Mouse (Mus musculus): ENCODE measurements at regions not wholly inside any gene's neighbourhood (a gene's known extent, or its start where the extent isn't known, plus 50 kb on each side); places are given as distances from the start of the nearest gene placed in this dataset.

DNA sequence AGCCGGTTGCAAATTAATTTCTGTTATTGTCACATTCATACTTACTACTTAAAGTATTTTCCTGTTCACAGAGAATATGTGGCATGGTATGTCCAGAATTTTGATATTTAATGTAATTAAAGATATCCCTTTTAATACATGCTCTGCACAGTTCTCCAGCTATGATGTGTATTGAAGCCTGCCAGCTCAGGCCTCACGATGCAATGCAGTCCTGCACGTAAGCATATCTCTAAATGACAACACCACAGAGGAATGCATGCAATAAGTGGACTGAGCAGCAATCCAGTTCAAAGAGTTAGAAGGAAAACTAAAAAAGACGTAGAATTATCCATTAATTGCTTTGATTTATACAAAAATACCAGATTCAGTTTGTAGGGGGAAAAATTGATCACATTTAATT lies 373.4 kb downstream of the Ptprc start:
- no peak for DNase-seq (ENCODE audit: low spot score)

DNA sequence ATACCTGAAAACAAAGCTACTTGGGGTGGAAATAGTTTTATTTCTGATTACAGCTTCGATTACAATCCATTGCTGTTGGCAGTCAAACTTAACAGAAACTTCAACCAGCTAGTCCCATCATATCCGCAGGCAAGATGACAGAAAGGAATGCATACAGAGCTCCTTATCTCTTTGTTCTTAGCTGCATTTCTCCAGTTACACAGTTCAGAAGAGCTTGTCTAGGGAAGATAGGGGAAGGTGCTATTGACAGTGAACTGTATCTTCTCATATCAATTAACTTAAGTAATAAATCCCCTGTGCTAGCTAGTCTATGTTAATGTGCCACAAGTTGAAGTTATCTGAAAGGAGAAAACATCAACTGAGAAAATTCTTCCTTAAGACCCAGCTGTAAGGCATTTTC lies 374.8 kb downstream of the Ptprc start:
- intact Hi-C loops (cut with DNase I), result no loop called here
- no peak for DNase-seq (ENCODE audit: low spot score)

More for the DNA sequence above, 373.4 kb downstream of the Ptprc start:
- intact Hi-C loops (cut with DNase I), result no loop called here

DNA sequence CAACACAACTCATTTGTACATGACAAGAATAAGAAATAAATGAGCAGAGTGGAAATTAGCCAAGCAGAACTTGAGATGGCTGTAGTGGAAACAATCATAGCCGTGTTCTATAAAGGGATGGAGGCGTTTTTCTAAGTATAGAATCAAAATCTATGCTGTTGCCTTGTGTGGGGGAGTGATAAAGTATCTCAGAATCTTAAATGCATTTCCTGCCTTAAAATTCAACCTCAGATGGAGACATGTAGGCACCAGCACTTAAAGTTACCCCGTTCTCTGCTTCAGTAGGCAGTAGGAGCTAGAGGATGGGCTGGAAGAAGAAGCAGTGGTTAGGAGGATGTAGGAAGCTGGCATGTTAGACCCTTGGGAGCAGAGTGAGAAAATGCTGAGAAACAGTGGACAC lies 386.7 kb downstream of the Ptprc start:
- DNase-seq (ENCODE audit: low spot score), result no peak
- intact Hi-C loops (cut with DNase I), result no loop called here

DNA sequence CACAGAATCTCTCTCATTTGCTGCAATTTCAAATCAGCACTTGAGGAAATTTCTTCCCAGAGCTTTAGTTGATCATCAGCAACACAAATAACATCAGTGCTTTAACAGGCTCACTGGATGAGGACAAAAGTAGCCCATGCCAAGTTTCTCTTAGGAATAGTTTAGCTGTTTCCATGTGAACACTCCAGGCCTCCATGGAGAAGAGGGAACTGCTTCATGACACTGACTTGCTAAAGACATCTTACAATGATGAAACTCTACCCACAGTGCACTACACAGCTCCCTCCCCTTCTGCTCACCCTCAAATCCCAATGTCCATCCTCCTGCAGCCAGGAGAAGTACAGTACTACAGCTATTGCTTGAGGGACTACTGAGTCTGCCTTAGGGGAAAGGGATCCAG lies 388.9 kb downstream of the Ptprc start:
- DNase-seq (ENCODE audit: low spot score), result no peak
- intact Hi-C loops (cut with DNase I), result no loop called here

DNA sequence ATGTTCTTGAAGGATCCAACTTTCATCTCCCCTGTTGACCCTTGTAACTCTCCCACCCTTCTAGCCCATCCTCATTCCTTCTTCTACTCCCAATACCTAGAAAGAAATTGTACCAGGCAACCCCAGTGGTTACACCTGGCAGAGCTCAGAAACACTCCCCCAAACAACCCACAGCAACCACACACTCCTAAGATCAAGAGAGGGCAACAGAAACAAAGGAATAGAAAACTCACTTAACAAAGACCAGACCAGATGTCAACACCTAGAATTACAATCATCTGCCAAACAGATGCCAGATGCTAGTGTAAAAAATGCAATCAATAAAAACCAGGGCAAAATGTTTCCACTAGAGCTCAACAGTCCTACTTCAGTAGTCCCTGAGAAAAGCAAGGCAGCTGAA lies 400.9 kb downstream of the Ptprc start:
- intact Hi-C loops (cut with DNase I), result no loop called here
- no peak for DNase-seq (ENCODE audit: low spot score)

DNA sequence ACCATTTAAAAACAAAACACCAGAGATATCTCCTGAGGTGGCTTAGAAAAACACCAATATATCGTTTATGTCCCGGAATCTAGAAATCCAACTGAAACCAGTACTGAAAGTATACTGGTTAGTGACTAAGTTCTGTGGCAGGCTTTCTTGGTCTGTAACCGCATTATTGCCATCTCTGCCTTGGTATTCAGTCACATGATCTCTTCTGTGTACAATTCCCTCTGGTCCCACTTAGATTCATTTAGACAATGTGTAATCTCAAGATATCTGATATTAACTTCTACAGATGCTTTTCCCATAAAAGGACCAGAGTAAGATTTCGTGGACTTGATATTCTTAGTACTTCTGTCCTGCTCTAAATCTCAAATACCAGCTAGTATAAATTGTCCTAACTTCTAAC lies 414.7 kb downstream of the Ptprc start:
- no peak for DNase-seq (ENCODE audit: low spot score)
- intact Hi-C loops (cut with DNase I), result no loop called here

DNA sequence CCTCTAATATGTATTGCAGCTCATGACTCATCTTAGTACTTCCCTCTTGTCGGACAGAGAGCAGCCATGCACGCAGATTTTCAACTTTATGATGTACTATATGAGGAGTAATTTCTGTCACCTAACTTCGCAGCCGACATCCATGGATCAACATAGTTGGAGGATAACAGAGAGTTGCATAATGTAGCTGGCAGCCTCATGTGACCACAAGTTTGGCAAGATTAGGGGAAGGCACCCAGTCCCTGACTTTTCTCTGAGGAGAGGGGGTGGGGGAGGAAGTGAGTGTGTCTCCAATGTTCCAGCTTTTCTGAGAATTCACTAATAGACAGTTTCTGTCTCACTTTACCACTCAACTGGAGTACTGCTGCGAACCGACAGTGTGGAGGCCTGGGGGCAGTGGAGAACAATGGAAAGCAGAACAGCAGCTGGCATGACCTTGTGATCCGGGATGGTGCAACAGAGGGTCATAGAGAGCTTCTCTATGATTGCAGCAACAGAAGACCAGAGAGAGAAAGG lies 424.0 kb downstream of the Ptprc start:
- intact Hi-C loops (cut with DNase I), result no loop called here
- DNase-seq (ENCODE audit: low spot score), result no peak

DNA sequence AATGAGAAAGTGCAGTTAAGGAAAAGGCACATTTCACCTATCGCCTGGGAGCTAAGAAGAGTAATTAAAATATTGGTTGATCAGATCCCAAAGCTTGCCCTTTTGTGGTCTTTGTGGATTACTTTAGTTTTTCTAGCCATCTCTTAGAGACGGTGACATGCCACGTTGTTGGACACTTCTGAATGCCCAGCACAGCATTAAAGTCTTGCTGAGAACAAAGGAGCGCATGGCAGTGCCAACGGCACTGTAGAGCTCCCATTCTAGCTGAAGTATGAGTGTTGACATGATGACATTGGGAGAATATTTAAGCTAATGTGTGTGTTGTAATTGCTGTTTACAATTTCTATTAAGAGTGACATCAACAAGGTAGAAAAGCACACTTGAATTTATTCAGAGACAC lies 424.6 kb downstream of the Ptprc start:
- no peak for DNase-seq (ENCODE audit: low spot score)
- intact Hi-C loops (cut with DNase I), result no loop called here

DNA sequence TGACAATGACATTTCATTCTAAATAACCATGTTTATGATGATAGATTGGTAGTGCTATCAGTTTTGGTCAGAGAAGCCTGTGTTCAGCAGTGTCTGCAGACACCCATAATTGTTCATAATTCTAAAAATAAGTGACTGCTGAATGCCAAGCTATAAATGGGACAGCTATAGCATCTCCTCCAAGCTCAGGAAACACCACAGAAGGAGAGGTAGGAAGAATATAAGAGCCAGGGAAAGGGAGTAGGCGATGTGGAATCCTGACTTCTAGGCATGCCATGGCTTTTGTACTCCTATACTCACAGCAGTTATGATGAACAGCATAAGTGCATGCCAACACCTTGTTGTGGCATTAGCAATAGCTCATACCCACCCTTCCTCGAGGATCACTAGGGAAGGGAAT lies 429.4 kb downstream of the Ptprc start:
- intact Hi-C loops (cut with DNase I), result no loop called here
- no peak for DNase-seq (ENCODE audit: low spot score)

DNA sequence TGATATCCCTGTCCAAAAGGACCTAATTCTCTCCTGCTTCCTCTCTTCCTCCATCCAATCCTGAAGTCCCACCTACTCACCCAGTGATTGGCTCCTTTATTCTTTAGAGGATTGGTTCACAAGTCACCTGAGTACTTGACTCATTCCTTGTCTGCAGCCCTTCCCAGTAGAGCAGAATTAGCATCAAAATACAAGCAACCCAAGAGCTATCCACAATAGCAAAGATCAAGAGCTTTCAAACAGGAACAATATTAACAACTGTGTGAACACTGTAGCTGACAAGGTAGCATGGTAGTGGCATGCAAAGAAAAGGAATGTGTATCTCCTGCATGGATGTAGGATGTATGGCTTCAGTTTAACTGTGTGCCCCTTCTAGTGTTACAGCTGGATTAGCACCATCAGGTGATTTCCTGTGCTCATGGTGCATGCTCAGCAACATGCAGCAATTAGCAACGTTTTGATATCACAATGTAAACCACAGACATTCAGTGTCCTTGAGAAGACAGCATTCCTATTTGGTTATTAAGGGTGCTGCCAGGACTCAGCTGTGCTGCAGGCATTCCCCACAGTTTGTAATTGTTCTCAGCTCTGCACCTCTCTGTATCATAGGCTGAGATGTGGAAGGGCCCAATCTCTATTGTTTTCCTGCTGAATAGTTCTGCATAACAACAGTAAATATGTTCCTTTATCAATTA lies 437.2 kb downstream of the Ptprc start:
- intact Hi-C loops (cut with DNase I), result no loop called here
- no peak for DNase-seq (ENCODE audit: low spot score)

DNA sequence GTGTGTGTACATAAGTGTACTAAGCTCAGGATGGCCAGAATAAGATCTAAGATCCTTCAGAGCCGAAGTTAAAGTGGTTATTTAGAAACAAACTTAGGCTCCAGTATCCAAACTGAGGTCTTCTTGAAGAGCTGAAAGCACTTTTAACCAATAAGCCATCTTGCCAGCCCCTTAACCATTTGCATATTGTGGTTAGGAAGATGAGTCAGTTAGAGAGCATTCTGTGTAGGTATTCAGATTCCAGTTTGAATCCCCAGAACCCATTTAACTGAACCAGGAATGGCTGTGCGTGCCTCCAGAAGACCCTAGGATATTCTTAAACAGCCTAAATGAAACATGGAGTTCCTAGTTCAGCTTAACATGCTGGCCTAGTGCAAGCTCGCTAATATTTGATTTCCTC lies 471.6 kb downstream of the Ptprc start:
- DNase-seq (ENCODE audit: low spot score), result no peak
- intact Hi-C loops (cut with DNase I), result no loop called here

DNA sequence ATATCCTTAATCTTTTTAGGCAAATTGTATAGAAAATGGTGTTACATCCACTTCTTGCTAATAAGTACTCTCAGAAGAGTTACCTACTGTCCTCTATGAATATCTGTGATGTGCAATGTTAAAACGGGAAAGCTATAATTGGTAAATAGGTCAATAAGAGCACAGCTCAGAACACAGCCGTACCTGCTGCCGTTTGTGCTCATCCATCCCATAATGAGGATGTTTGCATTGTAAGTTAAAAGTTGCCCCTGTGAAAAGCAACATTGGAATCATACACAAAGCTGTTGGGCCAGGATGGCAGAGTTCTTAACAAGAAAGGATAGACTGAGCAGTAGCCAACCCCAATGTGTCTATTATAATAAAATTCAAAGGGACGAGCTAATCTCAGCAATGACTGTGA lies 476.6 kb downstream of the Ptprc start:
- no peak for DNase-seq (ENCODE audit: low spot score)
- intact Hi-C loops (cut with DNase I), result no loop called here

DNA sequence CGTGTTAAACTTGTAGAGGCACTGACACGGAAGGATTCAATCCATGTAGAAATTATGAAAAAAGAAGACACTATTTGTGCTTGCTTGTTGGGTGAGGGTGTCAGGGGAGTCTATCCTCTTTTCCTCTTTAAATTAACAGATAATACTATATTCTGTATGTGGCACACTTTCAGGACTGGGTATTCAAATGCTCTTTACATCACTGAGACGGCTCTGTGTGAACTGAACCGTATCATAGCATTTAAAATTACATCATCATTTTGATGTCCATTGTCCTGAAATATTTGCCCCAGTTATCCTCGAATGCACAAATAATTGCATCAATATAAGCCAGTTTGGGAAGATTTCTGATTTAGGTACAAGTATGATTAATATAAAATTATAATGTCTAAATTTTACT lies 478.2 kb downstream of the Ptprc start:
- intact Hi-C loops (cut with DNase I), result no loop called here
- no peak for DNase-seq (ENCODE audit: low spot score)

DNA sequence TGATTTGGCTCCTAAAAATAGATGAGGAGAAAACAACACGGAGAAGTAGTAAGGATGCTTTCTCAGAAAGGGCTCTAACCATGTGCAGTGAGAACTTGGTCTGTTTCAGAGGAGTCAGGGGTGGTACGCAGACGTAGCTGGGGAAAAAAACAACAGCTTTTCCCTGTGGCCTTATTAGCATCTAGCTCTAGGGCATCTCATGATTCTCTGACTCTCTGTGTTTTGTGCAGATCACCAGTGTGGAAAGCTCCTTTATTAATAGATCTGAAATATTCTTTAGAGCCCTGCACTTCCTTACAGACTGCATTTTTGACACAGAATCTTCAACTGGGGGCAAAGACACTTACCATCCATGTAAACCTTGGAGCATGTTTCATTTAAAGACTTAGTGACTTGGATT lies 478.7 kb downstream of the Ptprc start:
- DNase-seq (ENCODE audit: low spot score), result no peak
- intact Hi-C loops (cut with DNase I), result no loop called here

DNA sequence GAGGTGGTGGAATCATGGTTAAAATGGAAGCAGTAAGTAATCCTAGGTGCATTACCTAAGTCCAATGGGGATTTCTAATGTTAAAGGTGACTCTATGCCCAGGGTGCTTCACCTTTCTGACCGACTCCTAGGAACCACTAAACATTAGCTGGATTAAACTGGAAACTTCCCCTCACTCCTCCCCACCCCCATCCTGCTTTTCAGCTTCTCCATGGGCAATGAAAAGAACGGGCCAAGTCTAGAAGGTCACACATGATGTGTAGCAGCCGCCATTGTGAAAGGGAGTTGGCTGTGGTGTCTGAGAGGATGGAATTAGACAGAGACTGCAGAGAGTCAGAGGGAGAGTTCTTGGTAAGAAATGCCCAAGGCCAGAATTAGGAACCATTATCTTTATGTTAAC lies 479.8 kb downstream of the Ptprc start:
- DNase-seq (ENCODE audit: low spot score), result no peak
- intact Hi-C loops (cut with DNase I), result no loop called here

DNA sequence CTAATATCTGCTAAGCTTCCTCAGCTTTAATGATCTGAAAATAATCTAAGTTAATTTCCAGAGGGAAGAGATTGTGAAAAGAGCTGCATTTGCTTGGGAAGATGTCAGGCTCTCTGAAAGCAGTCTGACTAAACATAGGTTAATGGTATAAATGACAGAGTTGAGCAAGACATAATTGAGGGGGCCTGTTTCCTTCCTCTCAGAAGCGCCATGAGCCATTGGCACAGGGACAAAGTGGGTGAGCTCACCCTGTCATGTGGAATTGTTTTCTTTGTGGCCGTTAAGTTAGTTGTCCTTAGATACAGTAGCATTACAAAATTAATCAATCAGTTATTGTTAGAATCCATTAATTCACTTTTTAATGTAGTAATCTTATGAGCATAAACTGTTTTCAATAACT lies 483.0 kb downstream of the Ptprc start:
- DNase-seq (ENCODE audit: low spot score), result no peak
- intact Hi-C loops (cut with DNase I), result no loop called here

DNA sequence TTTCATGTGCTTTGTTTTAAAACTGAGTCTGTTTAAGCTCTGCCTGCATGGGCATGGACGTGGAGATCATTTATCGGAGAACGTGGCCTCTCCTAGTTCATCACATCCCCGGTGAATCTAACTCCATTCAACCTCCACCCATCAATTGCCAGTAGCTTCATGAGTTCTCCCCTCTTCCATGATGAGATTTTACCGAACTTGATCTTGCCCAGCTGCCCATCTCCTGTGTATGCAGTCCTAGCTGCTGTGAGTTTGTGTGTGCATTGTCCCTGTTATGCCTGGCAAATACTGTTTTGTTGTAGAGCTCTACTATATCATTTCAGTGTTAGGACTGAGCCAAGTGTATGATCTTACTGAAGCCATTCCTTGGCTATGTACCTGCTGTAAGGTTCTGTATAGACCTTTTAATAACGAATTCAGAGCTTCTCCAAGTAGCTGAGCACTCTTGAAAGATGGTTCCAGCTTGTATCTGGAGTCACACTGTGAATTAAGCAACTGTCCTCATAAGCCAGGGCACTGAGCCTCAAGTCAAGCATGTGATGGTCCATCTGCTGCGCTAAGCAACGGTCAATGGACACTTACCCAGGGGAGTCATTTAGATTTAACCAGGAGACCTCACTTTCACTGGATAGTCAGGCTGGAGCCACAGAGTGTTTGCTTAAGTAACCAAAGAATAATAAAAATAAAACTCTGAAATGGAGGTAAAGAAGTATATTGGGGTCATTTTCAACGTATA lies 484.5 kb downstream of the Ptprc start:
- intact Hi-C loops (cut with DNase I), result no loop called here
- no peak for DNase-seq (ENCODE audit: low spot score)

DNA sequence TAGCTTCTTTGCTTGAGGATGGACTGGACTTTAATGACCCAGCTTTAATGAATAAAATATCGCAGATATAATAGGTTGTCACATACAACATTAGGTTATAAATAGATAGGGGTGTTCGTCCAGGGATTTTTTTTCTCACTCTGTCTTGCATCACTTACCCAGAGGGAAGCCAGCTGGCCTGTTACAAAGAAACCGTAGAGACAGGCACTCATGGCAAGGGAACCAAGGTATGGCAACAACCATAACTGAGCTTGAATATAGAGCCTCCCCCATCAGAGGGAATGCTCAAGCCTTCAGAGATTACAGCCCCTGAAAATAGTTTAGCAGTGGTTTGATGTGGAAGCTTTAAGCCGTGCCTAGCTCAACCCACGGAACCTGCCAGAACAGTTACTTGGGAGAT lies 504.9 kb downstream of the Ptprc start:
- no peak for DNase-seq (ENCODE audit: low spot score)
- intact Hi-C loops (cut with DNase I), result no loop called here

DNA sequence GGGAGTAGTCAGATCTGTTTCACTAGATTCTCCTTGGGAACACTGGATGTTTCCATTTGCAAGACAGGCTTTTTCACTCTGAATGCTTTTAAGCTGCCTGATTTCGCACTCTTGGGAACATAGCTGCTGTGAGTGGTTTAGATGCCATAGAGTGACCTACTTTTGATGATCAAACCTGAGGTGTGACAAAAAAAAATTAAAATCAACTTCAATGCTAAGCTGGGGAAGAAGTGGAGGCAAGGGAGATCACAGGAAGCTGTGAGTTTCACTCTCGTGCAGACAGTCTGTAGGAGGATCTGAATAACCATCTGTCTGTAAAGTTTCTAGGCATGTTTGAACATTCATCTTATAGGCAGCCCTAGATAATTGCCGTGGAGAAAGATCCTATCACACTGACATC lies 505.7 kb downstream of the Ptprc start:
- intact Hi-C loops (cut with DNase I), result no loop called here
- DNase-seq (ENCODE audit: low spot score), result no peak

DNA sequence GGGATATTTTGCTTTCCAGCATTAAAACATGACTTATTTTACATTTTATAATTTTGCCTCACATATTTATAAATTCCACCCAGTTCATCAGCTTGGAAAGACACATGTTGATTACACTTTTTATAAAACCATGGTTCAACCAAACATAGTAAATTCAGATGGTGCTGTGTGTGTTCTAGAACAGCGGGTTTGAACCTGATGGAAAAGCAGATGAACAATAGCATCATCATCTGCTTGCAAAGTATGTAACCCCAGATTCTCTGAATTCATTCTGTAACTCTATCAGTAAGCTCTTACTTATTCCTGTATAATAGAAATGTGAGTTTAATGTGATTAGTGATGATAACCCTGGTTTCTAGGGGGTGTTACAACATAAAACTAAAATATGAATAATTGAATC lies 517.4 kb downstream of the Ptprc start:
- no peak for DNase-seq (ENCODE audit: low spot score)
- intact Hi-C loops (cut with DNase I), result loop anchor here (5.0 to 10.0 kb wide), 2 partner anchors 239 to 323 kb away; no protein-coding TSS in a partner anchor

DNA sequence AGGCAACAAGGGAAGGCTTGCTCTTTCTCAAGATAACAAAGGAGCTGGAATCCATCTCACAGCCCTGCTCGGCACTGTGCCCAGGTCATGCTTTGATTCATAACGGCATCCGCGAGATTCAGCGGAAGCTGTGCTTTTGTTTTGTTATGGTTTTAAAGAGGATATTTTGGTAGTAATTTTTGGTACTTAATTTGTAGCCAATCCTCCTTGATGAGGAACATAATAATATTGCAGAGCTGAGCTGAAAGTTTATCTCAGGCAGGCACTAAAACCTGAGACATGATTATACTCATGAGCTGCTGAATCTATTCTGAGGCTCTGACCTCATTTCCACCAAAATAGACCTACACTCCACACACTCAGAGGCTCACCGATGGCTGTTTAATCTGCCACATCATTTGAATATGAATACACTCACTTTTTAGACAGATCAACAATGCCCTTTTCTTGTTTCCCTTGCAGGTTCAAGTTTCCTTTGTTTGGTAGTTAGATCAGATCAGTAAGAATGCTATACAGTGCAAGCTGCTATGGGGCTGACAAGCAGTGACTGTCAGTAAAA lies 518.5 kb downstream of the Ptprc start:
- intact Hi-C loops (cut with DNase I), result loop anchor here (5.0 to 10.0 kb wide), 2 partner anchors 240 to 322 kb away; no protein-coding TSS in a partner anchor
- peak; percentile 29 for DNase-seq (ENCODE audit: low spot score)

Measured in heart, postnatal 25 days (tissue).